Mouse (Mus musculus): Measurements from ENCODE around the gene Gm10271. TPM values are rescaled to one million over a fixed set of nuclear protein-coding genes. Genes with fewer than 3 reads are reported as not detected.

Gene Gm10271
- polyA plus RNA-seq (2021; fragmentation: Nextera tagmentation): not detected in 2 replicates
- long read RNA-seq, experiment 1: 0 reads
- long read RNA-seq, experiment 2: 0 reads

DNA sequence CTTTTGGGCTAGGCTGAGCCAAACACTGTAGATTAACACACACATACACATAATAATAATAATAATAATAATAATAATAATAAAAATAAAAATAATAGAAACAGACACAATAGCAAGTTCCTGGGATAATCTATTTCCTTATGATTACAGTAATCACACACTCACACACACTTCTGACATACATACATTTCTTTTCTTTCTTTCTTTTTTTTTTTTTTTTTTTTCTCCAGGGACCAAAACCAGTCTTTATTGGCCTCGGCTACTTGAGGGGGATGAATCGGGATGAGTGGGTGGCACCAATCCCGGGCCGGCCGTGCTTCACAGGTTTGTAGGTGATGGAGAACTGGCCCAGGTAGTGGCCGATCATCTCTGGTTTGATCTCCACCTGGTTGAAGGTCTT, at the start of gene Gm10271:
Gene Gm10271, minus strand, starts transcription at position 101 of the 400 bp plus-strand sequence.

DNA sequence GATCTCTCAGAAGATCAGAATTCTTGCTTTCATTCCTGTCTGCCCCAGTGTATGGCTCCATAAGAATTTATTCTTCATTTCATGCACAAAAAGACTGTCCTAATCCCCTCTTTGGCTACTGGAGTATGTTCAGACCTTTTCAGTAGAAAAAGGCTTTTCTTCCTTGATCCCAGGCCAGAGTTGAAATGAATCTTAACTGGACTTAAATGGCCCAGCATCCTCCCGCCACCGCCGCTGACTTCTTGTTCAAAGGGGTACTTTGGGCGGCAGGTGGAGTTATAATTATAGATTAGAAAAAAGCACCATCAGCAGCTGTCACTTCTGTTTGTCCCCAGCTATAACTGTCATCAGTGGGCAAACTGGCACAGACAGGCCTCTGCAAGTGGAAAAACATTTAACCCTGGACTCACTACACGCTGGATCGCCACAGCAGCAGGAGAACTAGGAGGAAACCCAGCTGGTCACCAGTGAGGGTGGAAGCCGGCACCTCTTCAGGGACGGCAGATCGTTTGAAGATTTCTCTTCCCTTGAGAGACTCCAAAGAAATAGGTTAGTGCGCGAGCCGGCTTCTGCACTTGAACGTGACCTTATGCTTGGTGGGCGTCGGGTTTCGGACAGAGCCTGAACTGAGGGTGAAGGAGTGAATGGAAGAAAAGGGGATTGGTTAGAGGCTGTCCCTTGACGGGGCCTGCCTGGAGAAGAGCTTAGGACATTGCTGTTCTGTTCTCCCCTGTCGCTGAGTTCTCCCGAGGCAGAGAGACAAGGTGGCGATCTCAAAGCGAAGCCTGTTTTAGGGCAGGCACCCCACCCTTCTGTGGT, 14.1 kb upstream of the Gm10271 start, which contains the start of gene Best3:
Gene Best3, plus strand, starts transcription at position 51 of the 819 bp plus-strand sequence.

DNA sequence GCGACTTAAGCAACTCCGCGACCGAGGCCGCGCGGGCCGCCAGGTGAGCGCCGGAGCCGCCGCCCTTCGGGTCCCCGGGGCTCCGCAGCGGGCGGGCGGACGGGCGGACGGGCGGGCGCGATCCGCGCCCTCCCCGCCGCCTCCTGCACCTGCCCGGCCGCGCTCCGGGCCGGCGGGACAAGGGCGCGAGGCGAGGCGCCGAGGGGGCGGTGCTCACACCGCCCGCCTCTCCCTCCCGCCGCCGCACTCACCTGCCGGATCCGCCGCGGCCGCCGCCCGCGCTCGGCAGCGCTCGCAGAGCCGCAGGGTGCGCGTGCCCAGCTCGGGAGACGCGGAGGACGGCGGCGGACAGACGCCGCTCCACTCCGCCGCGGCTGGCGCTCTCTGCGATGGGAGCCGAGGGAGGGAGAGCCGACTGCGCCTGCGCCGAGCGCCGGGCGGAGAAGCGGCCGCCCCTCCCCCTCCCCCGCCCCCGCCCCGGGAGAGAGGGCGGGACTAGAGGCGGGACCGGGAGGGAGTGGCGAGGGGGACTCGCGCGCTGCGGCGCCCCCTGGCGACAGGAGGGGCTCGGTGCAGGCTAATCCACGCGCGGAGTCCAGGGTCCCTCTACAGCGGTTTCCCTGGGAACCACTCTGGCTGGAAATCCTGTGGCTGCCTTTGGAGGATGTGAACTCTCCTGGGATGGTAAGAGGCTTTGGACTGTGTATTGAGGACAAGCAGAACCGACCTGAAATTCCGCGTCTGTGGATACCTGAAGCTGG, 22.2 kb downstream of the Gm10271 start, which contains the start of gene Rab3ip:
Gene Rab3ip, minus strand, starts transcription at position 761 of the 761 bp plus-strand sequence.

Other genes starting within 250 kb of the Gm10271 start
- gene Myrfl, start 75.7 kb downstream of the Gm10271 start, polyA plus RNA-seq (2021; fragmentation: Nextera tagmentation): 0.04 and 0.09 TPM in 2 replicates
- gene Rab3ip, start 21.8 kb downstream of the Gm10271 start, polyA plus RNA-seq (2021; fragmentation: Nextera tagmentation): 57.7 and 65.9 TPM in 2 replicates
- gene Best3, start 13.7 kb upstream of the Gm10271 start, polyA plus RNA-seq (2021; fragmentation: Nextera tagmentation): 0.94 and 1.6 TPM in 2 replicates
- gene Lrrc10, start 72.7 kb upstream of the Gm10271 start, polyA plus RNA-seq (2021; fragmentation: Nextera tagmentation): 0.19 TPM in 1 of 2 replicates, not detected in the other
- 175 and 187 TPM in 2 replicates for gene Cct2, start 91.2 kb upstream of the Gm10271 start, polyA plus RNA-seq (2021; fragmentation: Nextera tagmentation)
- gene Frs2, start 175.9 kb upstream of the Gm10271 start, polyA plus RNA-seq (2021; fragmentation: Nextera tagmentation): 7.7 and 7.8 TPM in 2 replicates